Mouse (Mus musculus): ENCODE measurements around the gene Dgkg.

Gene Dgkg

GRCm38 (mm10) chr16:22645256-22645655 is 11.8 kb downstream of the Dgkg start:
- no peak for DNase-seq (ENCODE audit: low read depth)

DNA sequence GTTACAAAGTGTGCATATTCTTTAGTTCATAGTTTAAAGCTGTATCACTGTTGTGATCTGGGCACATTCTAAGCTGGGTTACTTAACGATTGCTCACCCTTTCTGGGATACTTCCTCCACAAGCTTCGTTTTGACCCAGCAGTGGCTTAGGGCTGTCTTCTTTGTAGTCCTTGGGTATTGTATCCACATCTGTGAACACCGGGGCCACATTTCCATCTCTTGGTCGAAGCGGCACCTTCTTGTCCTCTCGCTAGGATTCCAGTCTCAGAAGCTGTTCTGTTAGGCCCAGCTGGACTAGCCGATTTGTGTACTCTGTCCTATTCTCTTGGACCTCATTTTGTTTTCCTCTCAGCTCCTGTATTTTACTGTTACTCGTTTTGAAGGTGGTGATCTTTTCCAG is 13.6 kb downstream of the Dgkg start:
- DNase-seq (ENCODE audit: low read depth): no peak

GRCm38 (mm10) chr16:22642953-22643352 is 14.1 kb downstream of the Dgkg start:
- no peak for DNase-seq (ENCODE audit: low read depth)

GRCm38 (mm10) chr16:22642054-22642453 is 15.0 kb downstream of the Dgkg start:
- DNase-seq (ENCODE audit: low read depth): no peak

DNA sequence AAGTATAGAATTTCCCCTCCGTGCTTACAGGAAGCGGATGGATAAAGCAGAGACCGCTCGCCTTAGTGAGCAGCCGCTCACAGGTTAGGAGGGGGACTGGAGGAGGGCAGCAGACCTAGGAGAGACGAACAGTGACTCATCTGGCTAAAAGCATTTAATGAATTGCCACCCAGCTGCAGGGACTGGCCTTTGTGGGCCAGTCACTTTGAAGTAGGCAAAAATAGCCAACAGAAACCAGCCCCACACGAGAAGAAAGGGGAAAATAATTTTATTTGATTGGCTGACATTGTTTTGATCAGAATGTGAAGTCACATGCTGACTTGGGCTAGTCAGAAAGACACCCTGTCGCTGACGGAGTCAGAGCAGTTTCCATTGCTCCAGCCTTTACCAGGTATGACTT is 15.4 kb downstream of the Dgkg start:
- no peak for DNase-seq (ENCODE audit: low read depth)

DNA sequence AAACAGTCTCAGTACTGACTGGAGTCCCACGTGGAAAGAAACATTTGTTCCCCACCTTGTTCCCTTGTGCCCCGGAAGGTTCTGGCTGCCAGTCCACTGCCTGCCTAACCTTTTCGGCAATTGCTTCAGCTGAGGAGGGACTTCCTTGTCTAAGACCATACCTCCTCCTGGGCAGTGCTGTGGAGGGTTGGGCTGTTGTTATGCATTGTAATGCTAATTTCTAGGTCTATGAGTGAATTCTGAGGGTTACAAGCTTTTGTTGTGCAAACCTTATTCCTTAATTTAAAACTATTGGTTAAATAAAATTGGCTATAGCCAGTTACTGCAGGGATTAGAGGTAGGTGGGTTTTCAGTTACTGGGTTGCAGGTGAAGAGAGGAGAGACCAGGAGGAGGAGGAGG is 19.7 kb downstream of the Dgkg start:
- DNase-seq (ENCODE audit: low read depth): no peak

GRCm38 (mm10) chr16:22635706-22636105 is 21.3 kb downstream of the Dgkg start:
- DNase-seq (ENCODE audit: low read depth): no peak

- DNase-seq (ENCODE audit: low read depth): no peak
These were observed 24.0 kb downstream of the Dgkg start for GRCm38 (mm10) chr16:22633063-22633462.

GRCm38 (mm10) chr16:22630351-22630750 is 26.7 kb downstream of the Dgkg start:
- no peak for DNase-seq (ENCODE audit: low read depth)

- DNase-seq (ENCODE audit: low read depth): no peak
These were observed 27.1 kb downstream of the Dgkg start for GRCm38 (mm10) chr16:22629900-22630299.

- no peak for DNase-seq (ENCODE audit: low read depth)
These were observed 31.0 kb downstream of the Dgkg start for GRCm38 (mm10) chr16:22625987-22626386.

DNA sequence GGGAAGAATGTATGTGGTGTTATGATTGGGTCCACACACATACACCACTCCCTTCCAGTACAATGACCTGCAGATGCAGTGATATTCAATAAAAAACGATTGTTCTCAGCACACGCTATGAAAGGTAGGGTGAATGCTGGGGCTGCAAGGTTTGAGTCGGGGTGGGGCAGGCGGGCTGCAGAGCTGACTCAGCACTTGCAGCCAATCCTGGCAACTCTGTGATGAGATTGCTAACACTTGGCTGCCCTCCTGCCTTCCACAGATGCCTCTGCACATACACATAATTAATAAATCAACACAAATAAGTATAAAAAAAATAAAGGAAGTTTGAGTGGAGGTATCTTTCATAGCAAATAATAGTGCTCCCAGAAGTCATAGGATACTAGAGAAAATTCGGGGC is 31.6 kb downstream of the Dgkg start:
- DNase-seq (ENCODE audit: low read depth): no peak

GRCm38 (mm10) chr16:22622286-22622685 is 34.7 kb downstream of the Dgkg start:
- no peak for DNase-seq (ENCODE audit: low read depth)

GRCm38 (mm10) chr16:22621299-22621920 is 35.6 kb downstream of the Dgkg start:
- DNase-seq (ENCODE audit: low read depth): no peak

- DNase-seq (ENCODE audit: low read depth): no peak
These were observed 38.5 kb downstream of the Dgkg start for GRCm38 (mm10) chr16:22618424-22619056.

DNA sequence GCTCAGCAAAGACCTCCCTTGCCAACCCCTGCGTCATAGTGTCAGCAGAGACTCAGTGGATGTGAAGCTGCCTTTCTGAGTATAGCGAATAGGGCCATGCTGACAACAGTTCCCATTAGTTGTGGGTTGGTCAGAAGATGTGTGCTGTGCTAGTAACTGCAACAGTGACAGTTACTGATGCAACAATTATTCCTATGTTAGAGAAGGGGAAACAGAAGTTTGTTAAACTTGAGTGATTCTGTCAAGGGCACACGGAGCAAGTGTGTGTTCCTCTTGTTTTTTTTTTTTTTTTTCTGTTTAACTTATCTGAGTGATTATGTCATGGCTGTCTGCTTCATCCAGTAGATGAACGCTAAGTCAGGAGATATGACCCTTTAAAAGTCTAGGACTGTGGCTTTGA is 41.2 kb downstream of the Dgkg start:
- DNase-seq (ENCODE audit: low read depth): no peak

- DNase-seq (ENCODE audit: low read depth): no peak
These were observed 43.6 kb downstream of the Dgkg start for GRCm38 (mm10) chr16:22613186-22614073.

DNA sequence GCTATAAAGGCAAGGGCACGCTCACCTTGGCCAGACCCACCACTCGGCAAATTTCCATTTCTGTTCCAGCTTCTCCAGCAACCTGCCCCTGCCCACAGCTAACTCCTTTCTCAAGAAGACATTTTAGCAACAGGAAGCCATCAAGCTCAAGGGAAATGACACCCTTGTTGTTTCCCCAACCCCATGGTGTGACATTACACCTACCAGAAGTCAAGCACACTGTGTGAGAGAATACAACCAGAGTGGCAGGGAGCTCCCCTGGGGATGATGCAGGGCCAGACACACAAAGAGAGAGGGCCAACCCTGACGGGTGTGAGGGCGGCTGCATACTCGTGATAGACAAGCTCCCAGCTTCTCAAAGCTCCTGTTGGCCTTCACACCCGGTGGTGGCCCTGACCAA is 49.0 kb downstream of the Dgkg start:
- no peak for DNase-seq (ENCODE audit: low read depth)

- no peak for DNase-seq (ENCODE audit: low read depth)
These were observed 50.0 kb downstream of the Dgkg start for GRCm38 (mm10) chr16:22606989-22607388.

- no peak for DNase-seq (ENCODE audit: low read depth)
These were observed 54.6 kb downstream of the Dgkg start for GRCm38 (mm10) chr16:22602399-22602798.

GRCm38 (mm10) chr16:22601756-22602155 is 55.3 kb downstream of the Dgkg start:
- DNase-seq (ENCODE audit: low read depth): no peak

GRCm38 (mm10) chr16:22600108-22600699 is 56.8 kb downstream of the Dgkg start:
- DNase-seq (ENCODE audit: low read depth): no peak

- no peak for DNase-seq (ENCODE audit: low read depth)
These were observed 58.3 kb downstream of the Dgkg start for GRCm38 (mm10) chr16:22598741-22599140.
